Mouse (Mus musculus): ENCODE data around the gene Klhl23. TPM values are rescaled to one million over a fixed set of nuclear protein-coding genes. Genes with fewer than 3 reads are reported as not detected.
"Not testable (repeated sequence)": the region's sequence is repeated elsewhere in the genome, so short reads cannot be mapped to it uniquely, and the experiment has no call there.

Klhl23 gene
- polyA plus RNA-seq (2015; fragmentation: Nextera tagmentation; extraction: Ambion mirVana), result 57.9 and 67.3 TPM in 2 replicates

DNA sequence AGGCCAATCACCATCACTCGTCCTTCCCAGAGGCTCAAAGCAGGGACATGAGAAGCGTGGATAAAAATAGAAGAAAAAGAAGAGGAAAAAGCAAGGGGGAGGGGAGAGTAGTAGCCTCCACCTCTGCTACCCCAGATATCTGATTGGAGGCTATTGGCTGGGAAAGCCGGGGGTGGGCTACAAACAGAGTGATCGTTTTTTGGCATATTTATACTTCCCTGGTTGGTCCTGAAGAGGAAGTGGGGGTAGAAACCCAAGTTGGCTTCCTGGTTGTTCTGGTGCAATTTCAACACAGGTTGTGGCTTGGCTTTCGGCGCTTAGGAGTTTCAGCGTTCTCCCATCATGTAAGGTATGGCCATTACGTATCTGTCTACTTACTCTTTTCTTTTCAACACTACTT lies at the start of gene Klhl23:
Gene Klhl23, plus strand, starts transcription at position 234 of the 400 bp plus-strand sequence.
- H3K4me3 ChIP-seq, result peak within 1 kb of the TSS; percentile 80
- ATAC-seq (ENCODE audit: low read depth), result no peak
- H3K4me1 ChIP-seq (replicated peaks), result peaks cover 40% of the 10 kb centered on the region
- H3K9ac ChIP-seq, result peak within 1 kb of the TSS; percentile 98
- H3K36me3 ChIP-seq, result peaks cover 13% of the 10 kb centered on the region
- peak within 1 kb of the TSS; percentile 96 for H3K27ac ChIP-seq (replicated peaks)
- WGBS, result 32% methylated on average over 8 of the region's 8 CpGs
- H3K9me3 ChIP-seq, result no peaks in the 10 kb centered on the region
- peak within 1 kb of the TSS; percentile 75 for H3K4me2 ChIP-seq
- no peaks in the 10 kb centered on the region for H3K27me3 ChIP-seq

DNA sequence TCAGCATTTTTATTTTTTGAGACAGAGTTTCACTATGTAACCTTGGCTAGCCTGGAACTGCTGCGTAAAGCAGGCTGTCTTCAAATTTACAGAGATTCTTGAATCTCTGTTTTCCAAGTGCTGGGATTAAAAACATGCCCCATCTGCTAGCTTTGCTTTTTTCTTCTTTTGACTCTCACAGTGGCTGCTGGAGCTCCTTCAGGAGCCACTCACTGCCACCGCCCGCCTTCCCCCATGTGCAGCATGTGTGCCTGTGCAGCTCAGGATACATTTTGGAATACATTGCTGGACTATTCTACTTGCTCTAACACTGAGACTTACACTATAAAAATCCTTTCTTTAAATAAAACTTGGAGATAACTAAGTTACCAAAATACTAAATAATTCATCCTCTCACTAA lies 48.4 kb upstream of the Klhl23 start:
- no peak overlapping the region for H3K9ac ChIP-seq
- H3K4me1 ChIP-seq (replicated peaks), result no peaks in the 10 kb centered on the region
- H3K27ac ChIP-seq (replicated peaks), result no peak overlapping the region
- peaks cover 31% of the 10 kb centered on the region for H3K36me3 ChIP-seq
- no peaks in the 10 kb centered on the region for H3K27me3 ChIP-seq
- H3K4me3 ChIP-seq, result no peak overlapping the region
- ATAC-seq (ENCODE audit: low read depth), result no peak
- H3K4me2 ChIP-seq, result no peak overlapping the region
- no peaks in the 10 kb centered on the region for H3K9me3 ChIP-seq
- WGBS, result 92% methylated on average over 3 of the region's 3 CpGs

DNA sequence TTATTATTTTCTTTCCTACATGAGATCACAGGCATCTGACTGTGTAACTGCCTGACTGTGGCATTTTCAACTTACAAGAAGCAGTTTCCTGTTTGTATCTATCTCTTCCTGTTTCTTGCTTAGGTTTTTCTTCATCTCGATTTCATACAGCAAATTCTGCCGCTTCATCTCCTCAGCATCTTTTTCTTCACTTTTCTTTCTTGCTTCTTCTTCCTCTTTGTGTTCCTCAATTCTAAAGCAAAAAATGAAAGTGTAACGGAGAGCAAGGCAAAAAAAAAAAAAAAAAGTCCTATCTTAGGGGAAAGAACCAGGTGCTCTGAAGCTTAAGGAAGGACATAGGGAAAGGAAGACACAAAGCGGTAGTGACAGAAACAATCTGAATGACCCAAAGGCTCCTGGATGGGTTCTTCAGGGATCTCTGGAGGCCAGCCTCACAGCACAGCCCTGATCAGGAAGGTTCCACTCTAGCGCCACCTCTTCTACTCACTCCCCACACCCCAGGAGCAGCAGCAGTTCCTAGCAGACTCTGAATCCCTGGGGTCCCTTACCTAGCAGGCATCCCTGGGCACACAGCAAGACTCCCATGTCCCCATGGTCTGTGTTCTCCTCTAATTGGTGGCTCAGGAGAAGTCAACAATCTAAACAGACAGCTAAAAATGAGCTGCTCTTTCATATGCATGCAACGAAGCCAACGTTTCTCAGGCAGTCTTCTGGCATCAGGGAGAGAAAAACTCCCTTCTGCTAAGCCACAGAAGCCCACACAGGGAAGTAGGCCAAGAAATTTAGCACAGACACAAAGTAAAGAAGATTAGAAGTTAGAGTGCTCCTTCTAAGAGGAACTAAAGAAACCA lies 43.5 kb upstream of the Klhl23 start:
- H3K9me3 ChIP-seq, result no peaks in the 10 kb centered on the region
- H3K4me2 ChIP-seq, result no peak overlapping the region
- no peak overlapping the region for H3K4me3 ChIP-seq
- H3K36me3 ChIP-seq, result peaks cover 58% of the 10 kb centered on the region
- ATAC-seq (ENCODE audit: low read depth), result no peak
- WGBS, result 73% methylated on average over 7 of the region's 7 CpGs
- no peak overlapping the region for H3K27ac ChIP-seq (replicated peaks)
- no peaks in the 10 kb centered on the region for H3K4me1 ChIP-seq (replicated peaks)
- no peak overlapping the region for H3K9ac ChIP-seq
- no peaks in the 10 kb centered on the region for H3K27me3 ChIP-seq

DNA sequence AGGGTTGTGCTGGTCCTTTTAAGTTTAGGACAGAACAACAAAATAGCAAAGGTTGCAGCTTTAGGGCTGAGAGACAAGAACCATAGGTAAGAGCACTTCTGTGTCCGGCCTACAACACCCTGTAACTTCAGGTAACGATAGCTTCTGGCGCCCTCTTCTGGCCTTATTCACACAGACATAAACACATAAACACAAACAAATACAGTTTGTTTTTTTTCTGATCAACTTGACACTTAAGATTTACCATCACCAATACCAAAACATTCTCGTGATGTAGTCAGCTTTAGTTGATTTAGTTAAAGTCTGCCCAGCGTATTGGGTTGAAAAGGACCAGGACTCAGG lies 42.9 kb upstream of the Klhl23 start:
- no peaks in the 10 kb centered on the region for H3K9me3 ChIP-seq
- H3K4me1 ChIP-seq (replicated peaks), result no peaks in the 10 kb centered on the region
- no peak overlapping the region for H3K4me3 ChIP-seq
- no peak for ATAC-seq (ENCODE audit: low read depth)
- no peak overlapping the region for H3K9ac ChIP-seq
- no peak overlapping the region for H3K4me2 ChIP-seq
- peaks cover 55% of the 10 kb centered on the region for H3K36me3 ChIP-seq
- H3K27ac ChIP-seq (replicated peaks), result no peak overlapping the region
- 51% methylated on average over 5 of the region's 5 CpGs for WGBS
- no peaks in the 10 kb centered on the region for H3K27me3 ChIP-seq

DNA sequence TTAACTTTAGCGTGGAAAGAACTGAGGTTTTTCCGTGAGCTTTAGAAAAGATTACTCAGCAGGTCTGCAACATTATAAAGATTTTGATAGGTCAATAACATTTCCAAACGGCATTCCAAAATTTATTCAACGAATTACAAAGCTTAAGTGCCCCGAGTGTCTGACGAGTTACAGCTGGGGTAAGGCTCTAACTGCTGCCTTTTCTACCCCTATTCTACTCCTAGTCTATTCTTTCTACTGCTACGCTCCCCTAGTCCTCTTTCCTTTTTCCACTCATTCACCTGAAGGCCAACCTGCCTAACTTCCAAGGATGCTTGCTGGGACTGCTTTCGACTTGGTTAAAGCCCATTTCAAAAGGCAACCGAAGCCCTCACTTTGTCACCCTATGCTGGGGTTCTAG lies 32.8 kb upstream of the Klhl23 start:
- Histone ChIP-seq H3K4me2 (peak overlapping the region; percentile 86), H3K27ac (replicated peaks) (peak overlapping the region; percentile 90), H3K36me3 (peaks cover 25% of the 10 kb centered on the region), H3K9me3 (no peaks in the 10 kb centered on the region), H3K9ac (peak overlapping the region; percentile 80), H3K4me1 (replicated peaks) (peaks cover 21% of the 10 kb centered on the region), H3K27me3 (no peaks in the 10 kb centered on the region), H3K4me3 (peak overlapping the region; percentile 68)
- ATAC-seq (ENCODE audit: low read depth), result peak; percentile 46
- 26% methylated on average over 9 of the region's 9 CpGs for WGBS

DNA sequence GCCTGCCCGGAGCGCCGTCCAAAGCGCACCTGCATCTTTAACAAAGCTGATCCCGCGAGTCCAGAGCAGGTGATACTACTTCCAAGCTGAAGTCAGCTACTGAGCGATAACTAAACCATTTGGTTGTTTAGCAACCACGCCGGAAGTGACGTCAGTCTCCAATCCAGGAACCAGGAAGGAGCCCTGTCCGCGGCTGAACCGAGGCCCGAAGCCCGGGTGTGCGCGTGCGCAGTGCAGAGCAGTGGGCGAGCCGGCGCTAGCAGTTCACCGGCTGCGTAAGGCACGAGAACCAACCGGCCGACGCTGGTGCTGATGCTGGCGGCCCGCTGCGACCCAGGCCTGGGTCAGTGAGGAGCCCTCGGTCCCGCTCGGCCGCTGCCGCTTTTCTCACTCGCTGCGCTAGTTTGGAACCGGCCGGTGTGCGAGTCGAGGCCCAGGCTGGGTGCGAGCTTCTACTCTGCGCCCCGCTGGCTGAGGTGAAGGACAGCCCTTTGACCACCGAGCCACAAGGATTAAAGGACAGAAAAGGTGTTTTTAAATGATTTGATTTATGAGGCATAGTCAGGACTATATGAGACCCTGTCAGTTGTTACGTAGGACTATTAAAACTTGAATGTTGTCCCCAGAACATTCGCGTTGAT lies 32.2 kb upstream of the Klhl23 start, which contains the start of the genes Ccdc173 and Phospho2:
Gene Ccdc173, minus strand, starts transcription at position 147 of the 641 bp plus-strand sequence.
Gene Phospho2, plus strand, starts transcription at position 195 of the 641 bp plus-strand sequence.
- Histone ChIP-seq H3K4me3 (peak within 1 kb of the TSS; percentile 68), H3K4me2 (peak within 1 kb of the TSS; percentile 86), H3K9ac (peak within 1 kb of the TSS; percentile 85), H3K27me3 (no peaks in the 10 kb centered on the region), H3K9me3 (no peaks in the 10 kb centered on the region), H3K27ac (replicated peaks) (peak within 1 kb of the TSS; percentile 90), H3K4me1 (replicated peaks) (peaks cover 21% of the 10 kb centered on the region), H3K36me3 (peaks cover 26% of the 10 kb centered on the region)
- ATAC-seq (ENCODE audit: low read depth), result peak; percentile 96
- WGBS, result 2% methylated on average over 48 of the region's 48 CpGs

DNA sequence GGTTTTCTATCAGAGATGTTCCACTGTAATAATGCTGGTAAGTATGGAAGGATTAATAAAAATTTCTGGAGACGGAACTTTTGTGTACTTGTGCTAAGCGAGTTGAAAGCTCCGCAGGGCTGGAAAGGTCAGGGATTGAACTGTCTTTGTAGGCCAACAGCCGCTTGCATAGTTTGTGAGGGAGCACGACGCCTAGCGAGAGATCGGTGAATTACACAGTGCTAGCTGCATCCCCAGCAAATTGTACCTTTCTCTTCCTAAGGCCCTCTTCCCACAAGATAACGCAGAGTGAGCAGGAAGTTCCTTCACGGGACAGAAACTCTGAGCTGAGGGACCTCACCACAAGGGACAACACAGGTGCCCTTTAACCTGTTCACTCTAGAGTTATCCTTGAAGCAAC lies 31.5 kb upstream of the Klhl23 start:
- Histone ChIP-seq H3K27ac (replicated peaks) (peak overlapping the region; percentile 90; the same call in 1 of the 2 replicates), H3K36me3 (peaks cover 33% of the 10 kb centered on the region), H3K9me3 (no peaks in the 10 kb centered on the region), H3K9ac (peak overlapping the region; percentile 85), H3K4me1 (replicated peaks) (peaks cover 21% of the 10 kb centered on the region), H3K4me2 (peak overlapping the region; percentile 86), H3K27me3 (no peaks in the 10 kb centered on the region), H3K4me3 (peak overlapping the region; percentile 68)
- under 1% methylated on average over 10 of the region's 10 CpGs for WGBS
- ATAC-seq (ENCODE audit: low read depth), result 0 out of 2 replicates have a peak, but pooled peaks have one; percentile 29

DNA sequence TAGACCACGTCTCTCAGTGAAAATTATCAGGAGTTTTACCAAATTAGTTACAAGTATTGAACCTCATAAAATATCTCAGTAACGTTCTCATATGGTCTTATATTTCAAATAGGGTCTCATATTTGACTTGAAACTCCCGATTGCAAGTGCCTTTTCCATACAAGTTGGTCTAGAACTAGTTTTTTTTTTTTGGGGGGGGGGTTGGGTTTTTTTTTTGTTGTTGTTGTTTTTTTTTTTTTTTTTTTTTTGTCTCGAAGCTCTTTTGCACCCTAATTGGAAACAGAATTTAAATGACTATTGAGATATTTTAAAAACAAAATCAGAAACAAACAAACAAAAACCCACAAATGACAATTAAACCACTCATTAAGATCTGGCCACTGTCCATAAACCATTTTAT lies 31.0 kb upstream of the Klhl23 start:
- Histone ChIP-seq H3K9ac (no peak overlapping the region), H3K4me1 (replicated peaks) (peaks cover 21% of the 10 kb centered on the region), H3K36me3 (peaks cover 37% of the 10 kb centered on the region), H3K27me3 (no peaks in the 10 kb centered on the region), H3K9me3 (no peaks in the 10 kb centered on the region), H3K27ac (replicated peaks) (no peak overlapping the region), H3K4me2 (peak overlapping the region; percentile 86), H3K4me3 (peak overlapping the region; percentile 68; the same call in 1 of the 2 replicates)
- ATAC-seq (ENCODE audit: low read depth), result no peak
- 78% methylated on average over 4 of the region's 4 CpGs for WGBS

DNA sequence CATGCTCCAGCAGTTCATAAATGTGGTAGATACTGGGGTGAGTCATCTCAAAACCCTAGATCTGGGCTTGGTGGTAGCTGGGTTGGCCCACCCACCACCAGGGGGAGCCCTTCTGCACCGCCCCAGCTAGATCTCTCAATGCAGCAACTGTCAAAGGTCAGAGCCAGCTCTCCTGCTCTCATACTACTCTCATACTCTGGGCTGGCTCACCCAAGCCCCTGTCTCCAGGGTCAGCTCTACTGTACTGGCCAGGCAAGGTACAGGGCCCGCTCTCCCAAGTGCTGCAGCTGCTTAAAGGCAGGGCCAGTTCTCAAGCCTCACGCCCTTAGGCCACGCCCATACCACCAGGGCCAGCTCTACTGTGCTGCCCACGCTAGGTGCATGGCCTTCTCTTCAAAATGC lies 18.8 kb upstream of the Klhl23 start:
- Histone ChIP-seq H3K36me3 (peaks cover 2% of the 10 kb centered on the region), H3K9ac (no peak overlapping the region), H3K4me1 (replicated peaks) (no peaks in the 10 kb centered on the region), H3K9me3 (no peaks in the 10 kb centered on the region), H3K27ac (replicated peaks) (no peak overlapping the region), H3K4me3 (no peak overlapping the region), H3K27me3 (no peaks in the 10 kb centered on the region), H3K4me2 (no peak overlapping the region)
- 61% methylated on average over 5 of the region's 5 CpGs for WGBS
- ATAC-seq (ENCODE audit: low read depth), result no peak

DNA sequence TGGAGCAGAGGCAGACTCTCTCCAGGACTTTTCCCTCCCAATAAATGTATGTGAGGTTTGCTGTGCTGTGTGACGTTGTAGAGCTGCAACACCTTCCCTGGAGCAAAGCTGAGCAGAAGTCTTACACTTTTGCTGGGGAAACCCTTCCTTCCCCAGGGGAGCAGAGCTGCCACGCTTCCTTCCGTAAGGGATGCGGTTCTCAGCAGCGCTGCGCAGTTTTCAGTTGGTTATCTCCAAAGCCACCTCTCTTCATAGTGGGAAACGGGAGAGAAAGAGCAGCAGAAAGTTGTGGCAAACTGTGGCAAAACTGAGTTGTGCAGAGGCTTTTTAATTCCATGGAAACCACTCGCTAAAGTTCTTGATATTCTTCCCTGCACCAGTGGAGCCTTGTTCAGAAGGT lies 18.0 kb upstream of the Klhl23 start:
- ATAC-seq (ENCODE audit: low read depth), result no peak
- H3K27ac ChIP-seq (replicated peaks), result no peak overlapping the region
- H3K4me3 ChIP-seq, result no peak overlapping the region
- no peak overlapping the region for H3K4me2 ChIP-seq
- 69% methylated on average over 8 of the region's 8 CpGs for WGBS
- H3K27me3 ChIP-seq, result no peaks in the 10 kb centered on the region
- H3K36me3 ChIP-seq, result no peaks in the 10 kb centered on the region
- H3K4me1 ChIP-seq (replicated peaks), result no peaks in the 10 kb centered on the region
- no peak overlapping the region for H3K9ac ChIP-seq
- no peaks in the 10 kb centered on the region for H3K9me3 ChIP-seq

DNA sequence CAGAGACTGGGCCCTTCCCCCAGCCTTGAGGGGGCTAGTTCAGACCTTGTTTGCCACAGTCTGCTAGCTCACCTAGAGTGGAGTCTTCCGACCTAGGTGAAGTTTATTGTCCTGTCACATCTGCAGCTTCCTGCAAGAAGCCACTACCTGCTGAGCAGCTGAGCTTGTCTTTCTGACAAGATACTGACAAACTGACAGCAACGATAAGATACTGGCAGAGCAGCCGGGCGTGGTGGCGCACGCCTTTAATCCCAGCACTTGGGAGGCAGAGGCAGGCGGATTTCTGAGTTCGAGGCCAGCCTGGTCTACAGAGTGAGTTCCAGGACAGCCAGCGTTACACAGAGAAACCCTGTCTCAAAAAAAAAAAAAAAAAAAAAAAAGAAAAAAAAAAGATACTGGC lies 17.1 kb upstream of the Klhl23 start:
- not testable (repeated sequence) for H3K27ac ChIP-seq (replicated peaks); H3K9me3 ChIP-seq; H3K4me3 ChIP-seq; H3K4me2 ChIP-seq; ATAC-seq (ENCODE audit: low read depth); H3K36me3 ChIP-seq; H3K4me1 ChIP-seq (replicated peaks); H3K9ac ChIP-seq; H3K27me3 ChIP-seq
- WGBS, result 88% methylated on average over 8 of the region's 9 CpGs

DNA sequence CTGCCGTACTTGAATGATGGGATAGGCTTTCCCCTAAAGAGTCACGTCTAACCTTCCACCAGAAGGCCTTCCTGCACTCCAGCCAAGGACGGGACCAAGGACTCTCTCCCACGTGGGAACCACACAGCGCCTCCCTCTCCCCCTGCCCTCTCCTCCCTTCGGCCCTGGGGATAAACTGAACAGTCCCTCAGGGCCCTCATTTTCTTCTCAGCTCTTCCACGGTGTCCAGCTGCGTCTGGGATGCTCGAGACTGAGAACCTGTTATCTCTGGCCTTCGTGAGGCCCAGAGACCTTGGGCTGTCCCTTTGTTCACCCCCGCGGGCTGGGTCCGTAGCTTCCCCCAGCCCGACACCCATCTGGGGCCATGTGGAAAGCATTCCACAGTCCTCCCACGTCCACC lies 11.6 kb upstream of the Klhl23 start:
- WGBS, result 77% methylated on average over 15 of the region's 15 CpGs
- ATAC-seq (ENCODE audit: low read depth), result no peak

More for the DNA sequence above, 11.6 kb upstream of the Klhl23 start:
- Histone ChIP-seq H3K4me2 (no peak overlapping the region), H3K9me3 (no peaks in the 10 kb centered on the region), H3K27me3 (no peaks in the 10 kb centered on the region), H3K4me3 (no peak overlapping the region), H3K36me3 (no peaks in the 10 kb centered on the region), H3K4me1 (replicated peaks) (no peaks in the 10 kb centered on the region), H3K27ac (replicated peaks) (no peak overlapping the region), H3K9ac (no peak overlapping the region)

All from neural tube, embryonic 13.5 days (tissue).